Mouse (Mus musculus) stomach, postnatal 0 days (tissue): ENCODE results near the gene Tmc5. TPM values are rescaled to one million over a fixed set of nuclear protein-coding genes. Genes with fewer than 3 reads are reported as not detected.

Experiments
- ATAC-seq: fragments of 200-750 bp; cut with Nextera tagmentation; 2 replicates; pipeline ENCODE4 v1.8.0; 2017; ENCODE audit not compliant: low FRiP score, low TSS enrichment
- DNase-seq: peaks from one replicate; pipeline ENCODE4 v3.0.0-alpha.2; 2016; ENCODE audit warnings: low spot score
- H3K27ac ChIP-seq: fragments of 300-500 bp; sonication (generic); replicated peaks from 2 replicates; pipeline ENCODE4 v1.5.1; 2014; ENCODE audit warnings: mild to moderate bottlenecking, control low read depth
- H3K27me3 ChIP-seq: fragments of 300-500 bp; sonication (generic); 2 replicates; pipeline ENCODE4 v1.6.1; 2014; ENCODE audit warnings: low read length; ENCODE audit not compliant: control insufficient read depth, insufficient read depth
- H3K36me3 ChIP-seq: fragments of 300-500 bp; sonication (generic); 2 replicates; pipeline ENCODE4 v1.6.1; 2014; ENCODE audit warnings: low read length, mixed read lengths; ENCODE audit not compliant: control insufficient read depth, insufficient read depth
- H3K4me1 ChIP-seq: fragments of 300-500 bp; sonication (generic); replicated peaks from 2 replicates; pipeline ENCODE4 v1.6.1; 2014; ENCODE audit warnings: antibody characterized with exemption; ENCODE audit not compliant: control insufficient read depth, insufficient read depth
- H3K4me2 ChIP-seq: fragments of 300-500 bp; sonication (generic); replicated peaks from 2 replicates; pipeline ENCODE4 v1.6.1; 2014; ENCODE audit warnings: low read depth, mild to moderate bottlenecking, control low read depth, moderate library complexity
- H3K4me3 ChIP-seq: fragments of 300-500 bp; sonication (generic); 2 replicates; pipeline ENCODE4 v1.5.1; 2014; ENCODE audit warnings: low read depth, low read length, control low read depth
- H3K9ac ChIP-seq: fragments of 300-500 bp; sonication (generic); 2 replicates; pipeline ENCODE4 v1.6.1; 2014; ENCODE audit warnings: mild to moderate bottlenecking, low read length, control low read depth, mixed read lengths
- H3K9me3 ChIP-seq: fragments of 300-500 bp; sonication (generic); 2 replicates; pipeline ENCODE4 v1.6.1; 2016; ENCODE audit warnings: low read length; ENCODE audit not compliant: control insufficient read depth
- CTCF ChIP-seq: IDR thresholded peaks from 2 replicates; pipeline ENCODE4 v1.5.1; 2016; ENCODE audit warnings: antibody characterized with exemption, low read depth, mild to moderate bottlenecking, moderate library complexity
- EP300 ChIP-seq: optimal IDR thresholded peaks from 2 replicates; pipeline ENCODE3; 2016; ENCODE audit warnings: antibody characterized with exemption
- WGBS: fragments of 180-500 bp; shearing (Covaris S2); extraction: QIAGEN DNeasy Blood & Tissue Kit; methylation state at CpG from one replicate; pipeline ENCODE4 v1.1.7; 2014; 5-methylcytosine and 5-hydroxymethylcytosine counted together
- polyA plus RNA-seq: library from polyadenylated mRNA; unstranded; fragments of >200 nt; fragmentation: Nextera tagmentation; extraction: Ambion mirVana; gene quantifications from 2 replicates; pipeline ENCODE4 v1.2.1, GENCODE M21; 2015

Tmc5 gene
- polyA plus RNA-seq, 1 experiment from 2014 or later, result 8.5 TPM

- Histone ChIP-seq H3K4me1 (no peaks in the 10 kb centered on the region), H3K27ac (no peak overlapping the region), H3K4me3 (no peak overlapping the region), H3K27me3 (no peaks in the 10 kb centered on the region), H3K4me2 (no peak overlapping the region), H3K9ac (no peak overlapping the region), H3K9me3 (no peaks in the 10 kb centered on the region), H3K36me3 (no peaks in the 10 kb centered on the region)
- ATAC-seq (peak; percentile 61; the same call in 1 of the 2 replicates), DNase-seq (peak; percentile 23)
- WGBS, result 44% methylated on average over 4 of the region's 4 CpGs
- TF ChIP-seq EP300 (no peak), CTCF (no peak)
Measured at GRCm38 (mm10) chr7:118650119-118650518, 53.0 kb downstream of the Tmc5 start.

- ATAC-seq, result no peak
- 58% methylated on average over 1 of the region's 1 CpGs for WGBS
- Histone ChIP-seq H3K36me3 (no peaks in the 10 kb centered on the region), H3K9ac (no peak overlapping the region), H3K4me1 (no peaks in the 10 kb centered on the region), H3K27me3 (no peaks in the 10 kb centered on the region), H3K4me2 (no peak overlapping the region), H3K9me3 (no peaks in the 10 kb centered on the region), H3K27ac (no peak overlapping the region), H3K4me3 (no peak overlapping the region)
- DNase-seq, result no peak
- TF ChIP-seq CTCF (0 out of 2 replicates have a peak, but pooled peaks have one; percentile 6), EP300 (no peak)
Measured at GRCm38 (mm10) chr7:118650891-118651290, 53.8 kb downstream of the Tmc5 start.

- H3K4me2 ChIP-seq, result no peak overlapping the region
- no peaks in the 10 kb centered on the region for H3K27me3 ChIP-seq
- no peak for DNase-seq
- no peaks in the 10 kb centered on the region for H3K36me3 ChIP-seq
- no peaks in the 10 kb centered on the region for H3K9me3 ChIP-seq
- no peak overlapping the region for H3K4me3 ChIP-seq
- TF ChIP-seq EP300 (no peak), CTCF (no peak)
- H3K4me1 ChIP-seq, result no peaks in the 10 kb centered on the region
- H3K27ac ChIP-seq, result no peak overlapping the region
- 87% methylated on average over 6 of the region's 6 CpGs for WGBS
- ATAC-seq, result no peak
- no peak overlapping the region for H3K9ac ChIP-seq
Measured at GRCm38 (mm10) chr7:118652572-118653295, 55.6 kb downstream of the Tmc5 start.

- Histone ChIP-seq H3K27me3 (no peaks in the 10 kb centered on the region), H3K4me1 (no peaks in the 10 kb centered on the region), H3K9me3 (no peaks in the 10 kb centered on the region), H3K36me3 (no peaks in the 10 kb centered on the region), H3K9ac (no peak overlapping the region), H3K27ac (no peak overlapping the region), H3K4me3 (no peak overlapping the region), H3K4me2 (no peak overlapping the region)
- ATAC-seq, result no peak
- WGBS, result 46% methylated on average over 6 of the region's 6 CpGs
- TF ChIP-seq CTCF (no peak), EP300 (no peak)
- DNase-seq, result no peak
Measured at GRCm38 (mm10) chr7:118656730-118657129, 59.6 kb downstream of the Tmc5 start.

- Histone ChIP-seq H3K4me1 (no peaks in the 10 kb centered on the region), H3K27ac (no peak overlapping the region), H3K9ac (no peak overlapping the region), H3K4me3 (no peak overlapping the region), H3K9me3 (no peaks in the 10 kb centered on the region), H3K27me3 (no peaks in the 10 kb centered on the region), H3K36me3 (no peaks in the 10 kb centered on the region), H3K4me2 (no peak overlapping the region)
- WGBS, result 88% methylated on average over 2 of the region's 2 CpGs
- ATAC-seq (no peak), DNase-seq (no peak)
- TF ChIP-seq EP300 (no peak), CTCF (no peak)
Measured at GRCm38 (mm10) chr7:118667773-118668172, 70.7 kb downstream of the Tmc5 start.

- H3K27me3 ChIP-seq, result no peaks in the 10 kb centered on the region
- no peak for DNase-seq
- no peaks in the 10 kb centered on the region for H3K36me3 ChIP-seq
- H3K4me3 ChIP-seq, result no peak overlapping the region
- no peak for ATAC-seq
- no peak overlapping the region for H3K27ac ChIP-seq
- no peak for TF ChIP-seq CTCF
- no peak for TF ChIP-seq EP300
- H3K9me3 ChIP-seq, result no peaks in the 10 kb centered on the region
- no peak overlapping the region for H3K4me2 ChIP-seq
- 60% methylated on average over 4 of the region's 4 CpGs for WGBS
- no peaks in the 10 kb centered on the region for H3K4me1 ChIP-seq
- no peak overlapping the region for H3K9ac ChIP-seq
Measured at GRCm38 (mm10) chr7:118670142-118670541, 73.0 kb downstream of the Tmc5 start.
